Mouse (Mus musculus): ENCODE measurements around the gene Ccdc33. TPM values are rescaled to one million over a fixed set of nuclear protein-coding genes. Genes with fewer than 3 reads are reported as not detected.

The Ccdc33 gene
- total RNA-seq, 2 experiments from 2014 or later = 0.43 to 0.47 TPM

Other genes starting within 250 kb of the Ccdc33 start
- 100 to 1,000 TPM in 1 of 2 experiments, 10 to 100 TPM in 1; 98.2 to 107 TPM for gene Ubl7, start 207.8 kb downstream of the Ccdc33 start, total RNA-seq (2021)
- gene Sema7a, start 178.7 kb downstream of the Ccdc33 start, total RNA-seq (2021) = 100 to 1,000 TPM; 127 to 132 TPM
- 1 to 10 TPM; 2.4 to 3.4 TPM for gene Cyp11a1, start 112.4 kb downstream of the Ccdc33 start, total RNA-seq (2021)
- gene Stra6, start 55.0 kb downstream of the Ccdc33 start, total RNA-seq (2021) = 10 to 100 TPM in 1 of 2 experiments, 1 to 10 TPM in 1; 10.0 to 10.9 TPM
- gene Islr, start 85.5 kb upstream of the Ccdc33 start, total RNA-seq (2021) = 10 to 100 TPM; 14.0 to 14.3 TPM
- 100 to 1,000 TPM; 130 to 138 TPM for gene Islr2, start 85.5 kb upstream of the Ccdc33 start, total RNA-seq (2021)
- 10 to 100 TPM; 13.3 to 14.5 TPM for gene Pml, start 131.0 kb upstream of the Ccdc33 start, total RNA-seq (2021)
- gene Stoml1, start 134.3 kb upstream of the Ccdc33 start, total RNA-seq (2021) = 10 to 100 TPM; 89.0 to 93.1 TPM
- gene Loxl1, start 194.4 kb upstream of the Ccdc33 start, total RNA-seq (2021) = 1 to 10 TPM; 3.5 to 3.9 TPM